Mouse (Mus musculus) urinary bladder, postnatal 25 days (tissue): Measurements from ENCODE around the gene Nup54.

Experiments
- DNase-seq: peaks from one replicate; pipeline ENCODE4 v3.0.0; 2022; ENCODE audit warnings: low spot score

Nup54 gene

DNA sequence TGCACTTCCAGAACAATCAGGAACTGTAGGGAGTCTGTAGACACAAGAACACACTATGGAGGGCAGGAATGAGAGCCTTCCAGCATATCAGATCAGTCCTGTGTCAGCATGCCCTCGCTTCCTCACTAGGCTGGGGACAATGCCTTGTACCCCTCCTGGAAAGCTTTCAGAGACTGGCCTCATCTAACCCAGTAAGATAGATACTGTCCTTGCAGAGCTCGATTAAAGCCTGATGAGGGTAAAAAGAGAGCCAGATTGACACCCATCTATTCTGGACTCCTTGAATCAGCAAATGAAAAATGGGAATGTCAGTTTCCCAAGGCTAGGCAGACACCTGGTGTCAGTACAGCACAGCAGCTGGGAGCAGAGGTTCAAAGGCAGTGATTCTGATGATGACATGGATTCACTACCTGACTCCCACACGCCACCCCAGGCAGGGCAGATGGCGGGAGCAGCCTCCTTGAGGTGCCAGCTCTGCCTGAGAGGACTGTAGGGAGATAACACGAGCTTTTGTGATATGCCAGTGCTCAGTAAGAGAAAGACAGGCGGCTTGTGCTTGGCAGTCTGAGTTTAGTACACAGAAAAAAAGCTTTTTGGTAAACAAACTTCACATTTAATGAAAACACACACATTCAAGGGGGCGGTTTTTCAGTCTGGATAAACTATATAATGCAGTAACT is 23.4 kb downstream of the Nup54 start:
- DNase-seq = no peak

DNA sequence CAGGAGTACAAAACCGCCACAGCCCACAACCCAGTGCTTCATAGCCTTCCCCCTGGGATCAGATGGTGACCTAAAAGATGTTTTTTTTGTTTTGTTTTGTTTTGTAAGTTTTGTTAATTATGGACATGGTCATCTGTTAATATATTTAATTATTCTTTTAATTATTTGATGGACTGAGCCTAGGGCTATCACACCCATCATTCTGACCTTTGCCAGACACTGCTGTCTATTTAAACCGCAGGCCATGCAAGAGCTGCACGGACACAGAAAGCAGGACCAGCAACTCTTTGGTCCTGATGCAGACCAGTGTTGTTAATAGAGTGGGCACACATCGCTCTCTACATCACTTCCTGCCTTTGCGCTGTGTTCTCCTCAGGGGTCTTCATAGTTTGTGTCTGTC is 24.5 kb downstream of the Nup54 start:
- DNase-seq = no peak

DNA sequence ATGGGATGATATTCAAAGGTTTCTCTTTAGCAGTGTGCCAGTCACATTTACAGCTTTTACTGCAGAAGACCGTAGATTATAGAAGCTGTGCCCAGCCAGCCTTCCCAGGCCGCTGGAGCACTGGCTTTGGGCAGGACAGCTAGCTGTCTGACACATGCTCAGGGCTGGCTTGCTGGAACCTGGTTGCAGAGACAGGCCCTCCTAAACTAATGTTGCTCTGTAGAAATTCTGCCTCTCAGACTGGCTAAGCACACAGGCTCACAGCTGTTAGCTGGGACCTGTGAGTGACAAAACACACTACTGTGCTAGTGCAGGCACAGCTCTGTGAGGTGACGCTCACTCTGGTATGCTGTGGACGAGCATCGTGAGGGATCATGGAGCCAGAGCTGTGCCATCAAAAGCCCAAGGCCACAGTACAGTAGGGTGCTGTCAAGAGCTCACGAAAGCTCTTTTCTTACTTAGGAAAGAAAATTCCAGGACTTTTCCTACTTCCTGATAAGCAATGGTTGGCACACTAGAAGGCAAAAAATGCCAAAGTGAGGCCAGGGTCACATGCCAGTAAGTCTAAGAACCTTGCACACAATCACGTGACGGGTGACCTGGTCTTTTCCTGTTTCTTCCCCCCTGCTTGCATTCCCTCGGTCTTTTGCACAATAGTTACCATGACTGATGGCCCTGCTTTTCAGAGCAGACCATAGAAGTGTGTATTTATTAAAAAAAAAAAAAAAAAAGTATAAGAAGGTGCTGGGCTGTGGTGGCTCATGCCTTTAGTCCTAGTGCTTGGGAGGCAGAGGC is 25.5 kb downstream of the Nup54 start:
- DNase-seq = no peak

DNA sequence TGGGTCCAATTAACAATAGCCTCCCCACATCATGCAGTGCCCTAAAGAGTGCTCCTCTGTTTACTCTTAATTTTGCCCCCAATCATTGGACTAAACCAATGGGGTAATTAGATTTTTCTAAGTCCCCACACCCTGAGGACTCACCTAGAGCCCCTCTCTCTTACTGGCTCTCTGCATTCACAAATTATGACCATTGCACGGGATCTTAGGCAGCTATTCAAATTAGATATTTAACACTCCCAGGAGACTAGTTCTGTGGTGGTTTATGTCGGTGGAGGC is 30.7 kb downstream of the Nup54 start:
- no peak for DNase-seq

DNA sequence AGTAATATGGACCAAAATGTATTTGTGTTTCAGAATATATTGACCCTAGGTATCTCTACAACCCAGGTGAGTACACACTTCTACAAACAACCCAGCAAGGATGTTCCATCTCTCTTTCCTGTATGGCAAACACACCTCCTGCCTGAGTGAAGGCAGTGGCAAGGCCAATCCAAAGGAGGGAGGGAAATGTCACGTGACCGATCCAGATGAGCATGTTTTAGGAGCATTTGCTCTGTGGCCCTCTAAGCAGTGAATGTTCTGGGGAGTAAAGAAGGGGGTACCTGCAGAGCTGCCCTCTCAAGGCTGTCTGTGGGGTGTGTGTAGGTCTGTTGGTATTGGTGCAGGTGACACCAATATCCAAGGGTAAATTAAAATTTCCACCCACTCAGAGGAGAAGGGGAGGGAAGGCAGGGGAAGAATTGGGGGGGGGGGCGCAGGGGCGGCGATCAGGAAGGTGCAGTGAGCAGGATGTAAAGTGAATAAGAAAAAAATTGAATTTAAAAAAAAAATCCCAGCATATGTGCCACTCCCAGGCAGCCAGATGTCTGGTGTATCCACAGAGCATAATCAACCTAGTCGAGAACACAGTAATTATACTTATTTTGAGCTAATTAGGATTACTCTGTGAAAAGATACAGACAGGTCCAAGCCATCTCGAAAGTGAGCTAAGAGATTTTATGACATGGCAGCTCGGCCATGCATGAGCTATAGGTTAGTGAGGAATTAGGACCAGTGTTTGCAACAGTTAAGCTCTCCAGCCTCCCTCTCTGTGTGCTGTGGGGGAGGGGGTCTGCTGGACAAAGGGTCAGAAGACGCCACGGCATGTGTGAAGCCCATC is 31.2 kb downstream of the Nup54 start:
- no peak for DNase-seq

DNA sequence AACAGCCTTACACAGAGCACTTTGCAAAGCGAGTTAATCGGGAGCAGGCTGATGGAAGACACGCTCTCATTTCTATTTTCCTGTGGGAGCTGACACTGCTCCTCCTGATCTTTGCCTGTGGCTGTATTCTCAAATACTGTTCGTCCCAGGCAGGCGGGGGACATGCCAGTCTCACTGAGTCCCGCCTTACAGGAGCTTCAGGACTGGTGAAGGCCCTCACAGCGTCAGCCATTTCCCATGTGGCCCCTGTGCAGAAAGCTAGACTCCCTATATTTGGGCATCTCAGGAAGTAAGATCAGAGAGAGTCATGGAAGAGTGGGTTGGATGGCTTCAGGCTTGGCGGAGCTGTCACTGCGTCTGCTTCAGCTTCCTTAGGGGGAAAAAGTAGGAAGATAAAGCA is 32.2 kb downstream of the Nup54 start:
- no peak for DNase-seq

DNA sequence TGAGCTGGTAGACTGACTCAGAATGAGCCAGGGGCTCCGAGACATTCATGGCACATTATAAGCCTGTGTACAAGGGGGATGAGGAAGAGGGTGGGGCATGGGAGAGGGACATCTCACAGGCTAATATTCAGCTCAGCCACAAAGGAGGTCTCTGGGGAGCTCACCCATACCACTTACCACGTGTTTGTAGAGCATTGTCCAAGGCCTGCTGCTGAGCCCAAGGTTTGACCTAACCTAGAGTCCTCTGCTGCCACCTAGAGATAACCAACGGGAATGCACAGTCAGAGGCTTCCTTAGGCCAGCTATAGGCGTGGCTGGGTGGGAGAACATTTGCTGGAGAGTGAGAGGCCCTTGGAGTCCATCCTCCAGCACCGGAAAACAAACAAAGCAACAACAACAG is 36.9 kb downstream of the Nup54 start:
- DNase-seq = peak; percentile 69

DNA sequence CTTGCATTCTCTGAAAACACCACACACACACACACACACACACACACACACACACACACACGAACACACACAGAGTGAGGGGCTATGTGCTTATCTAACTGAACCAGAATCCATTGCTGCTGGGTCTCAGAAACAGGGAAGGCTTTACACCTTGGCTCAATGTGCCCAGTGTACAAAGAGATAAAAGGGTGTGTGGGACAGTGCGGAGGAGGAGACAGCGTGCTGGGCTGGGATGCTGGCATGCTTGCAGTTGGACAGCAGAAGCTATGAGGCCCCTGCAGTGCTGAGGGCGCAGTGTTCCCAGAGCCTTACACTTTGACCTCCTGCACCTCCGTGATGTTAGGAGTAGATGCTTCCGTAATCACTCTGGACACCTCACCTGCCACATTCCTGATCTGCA is 38.5 kb downstream of the Nup54 start:
- no peak for DNase-seq

DNA sequence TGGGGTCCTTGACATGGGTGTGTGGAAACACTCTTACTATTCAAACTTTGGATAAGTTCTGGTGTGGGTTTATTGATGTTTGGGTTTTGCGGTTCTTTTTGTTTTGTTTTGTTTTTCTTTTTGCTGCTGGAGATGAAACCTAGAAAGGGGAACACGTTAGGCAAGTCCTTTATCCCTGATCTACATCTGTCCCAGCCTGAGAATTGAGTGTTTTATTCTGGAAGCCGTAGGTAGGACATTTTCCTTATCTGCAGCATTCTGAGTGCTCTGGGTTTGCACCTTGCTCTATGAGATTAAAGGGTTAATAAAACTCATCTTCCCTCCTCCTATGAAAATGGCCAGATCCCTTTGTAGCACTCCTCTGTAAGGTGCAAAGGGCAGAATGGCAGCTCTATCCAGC is 39.3 kb downstream of the Nup54 start:
- no peak for DNase-seq

DNA sequence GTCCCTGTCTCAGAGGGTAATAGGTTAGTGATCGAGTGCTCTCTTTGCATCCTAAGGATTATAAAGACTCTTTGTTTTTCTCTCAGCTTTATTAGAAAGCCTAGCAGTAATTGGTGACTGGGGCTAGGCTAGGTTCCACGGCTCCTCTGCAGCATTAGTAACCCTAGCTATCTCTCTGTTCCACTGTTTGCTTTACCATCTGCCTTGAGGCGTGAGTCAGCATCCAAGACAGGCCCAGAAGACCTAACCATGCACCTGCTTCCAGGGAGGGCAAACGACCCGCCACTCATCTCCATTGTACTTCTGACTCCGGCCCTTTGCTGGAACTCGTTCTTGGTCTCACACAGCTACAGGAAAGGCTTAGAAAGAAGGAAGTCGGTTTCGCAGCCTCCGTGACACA is 41.2 kb downstream of the Nup54 start:
- no peak for DNase-seq

DNA sequence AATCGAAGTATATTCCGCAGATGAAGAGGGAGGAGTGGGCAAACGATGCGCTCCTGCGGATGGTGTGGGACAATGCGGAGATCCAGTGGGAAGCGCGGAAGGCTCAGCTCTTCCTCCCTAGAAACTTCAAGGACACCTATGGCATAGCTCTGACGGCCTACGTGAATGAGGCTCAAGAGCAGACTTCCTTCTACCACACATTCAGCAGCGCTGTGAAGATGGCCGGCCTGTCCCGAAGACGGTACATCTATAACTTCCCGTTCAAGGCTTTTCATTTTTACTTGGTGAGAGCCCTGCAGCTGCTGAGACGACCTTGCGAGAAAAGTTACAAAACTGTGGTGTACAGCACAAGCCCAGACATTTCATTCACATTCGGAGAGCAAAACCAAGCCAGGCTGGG is 42.5 kb downstream of the Nup54 start:
- no peak for DNase-seq

DNA sequence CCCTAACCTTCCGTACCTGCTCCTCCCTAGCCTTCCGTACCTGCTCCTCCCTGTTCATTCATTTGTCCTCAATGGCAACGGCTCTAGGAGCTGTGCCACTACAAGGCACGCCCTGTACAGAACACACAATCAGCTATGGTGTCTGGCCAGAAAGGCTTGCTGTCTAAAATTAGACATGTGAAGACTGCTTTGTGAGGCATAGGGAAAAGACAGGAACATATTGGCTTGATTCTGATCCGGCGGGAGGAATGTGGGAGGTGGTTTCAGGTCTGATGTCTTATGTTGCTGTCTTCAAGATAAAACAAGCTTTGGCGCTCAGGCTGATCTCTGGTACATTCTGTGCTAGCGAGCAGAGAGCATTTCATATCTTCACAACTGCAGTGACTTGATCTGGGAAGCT is 44.4 kb downstream of the Nup54 start:
- no peak for DNase-seq

DNA sequence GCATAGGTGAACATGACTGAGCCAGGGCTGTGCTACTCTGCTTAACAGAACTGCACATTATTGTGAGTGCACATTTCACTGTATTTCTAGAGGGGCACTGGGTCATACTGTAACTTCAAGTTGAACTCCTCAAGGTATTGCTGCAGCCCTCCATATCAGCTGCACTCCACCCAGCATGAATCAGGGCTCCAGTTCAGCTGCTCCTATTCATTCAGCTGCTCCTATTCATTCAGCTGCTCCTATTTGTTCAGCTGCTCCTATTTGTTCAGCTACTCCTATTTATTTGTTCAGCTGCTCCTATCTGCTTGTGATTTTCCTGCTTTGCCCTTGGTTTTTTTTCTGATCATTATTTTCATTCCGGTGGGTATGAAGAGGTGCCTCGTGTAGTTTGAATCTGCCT is 45.0 kb downstream of the Nup54 start:
- no peak for DNase-seq

DNA sequence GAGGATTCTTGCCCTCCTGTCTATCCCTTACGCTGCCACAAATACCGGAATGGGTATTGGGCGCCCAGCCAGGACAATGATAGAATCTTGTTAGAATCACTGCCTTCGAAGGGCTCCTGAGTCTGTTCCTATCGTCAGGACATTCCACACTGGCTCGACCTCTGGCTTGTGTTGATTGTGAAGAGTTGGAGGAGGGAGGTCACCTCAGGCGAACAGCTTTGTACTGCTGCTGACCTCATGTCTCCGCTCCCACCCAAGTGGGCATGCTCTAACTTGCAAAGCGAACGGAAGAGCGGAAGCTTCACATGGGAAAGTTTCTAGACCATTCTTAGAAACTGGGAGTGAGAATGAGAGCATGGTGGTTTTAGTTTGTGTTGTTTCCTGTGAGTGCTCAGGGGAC is 47.6 kb downstream of the Nup54 start:
- DNase-seq = no peak

DNA sequence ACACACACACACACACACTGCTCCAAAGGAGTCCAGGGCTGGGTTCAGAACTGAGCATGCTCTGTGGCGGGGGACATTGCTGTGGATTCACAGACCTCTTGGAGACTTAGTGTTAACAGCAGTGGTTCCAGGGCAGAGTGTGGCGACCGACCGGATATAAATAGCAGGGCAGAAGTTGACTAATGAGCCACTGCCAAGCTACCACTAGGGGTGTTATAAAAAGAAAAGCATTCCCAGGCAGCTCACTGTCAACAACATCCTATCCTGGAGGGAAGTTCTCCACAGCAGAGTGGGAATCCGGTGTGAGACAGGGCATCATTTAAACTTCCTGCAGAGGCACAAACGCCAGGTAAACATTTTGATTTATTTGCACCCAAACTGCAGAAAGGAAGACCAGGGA is 48.4 kb downstream of the Nup54 start:
- DNase-seq = no peak

DNA sequence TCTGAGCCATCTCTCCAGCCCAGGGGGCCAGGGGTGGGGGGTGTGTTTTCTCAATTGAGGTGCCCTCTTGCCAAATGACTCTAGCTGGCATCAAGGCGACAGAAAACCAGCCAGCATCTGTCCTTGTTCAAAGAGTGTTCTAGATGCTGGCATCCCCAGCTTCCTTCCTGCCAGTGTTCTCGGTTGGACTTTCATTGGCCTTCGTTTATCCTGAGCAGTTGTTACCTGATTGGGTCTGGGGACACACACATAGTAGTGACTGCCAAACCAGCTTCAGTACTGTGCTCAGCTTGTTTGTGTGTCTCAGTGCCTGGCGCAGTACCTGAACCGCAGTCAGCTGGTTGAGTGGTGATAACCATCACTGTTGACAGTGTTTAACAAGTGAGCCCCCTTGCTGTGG is 48.9 kb downstream of the Nup54 start:
- DNase-seq = no peak

DNA sequence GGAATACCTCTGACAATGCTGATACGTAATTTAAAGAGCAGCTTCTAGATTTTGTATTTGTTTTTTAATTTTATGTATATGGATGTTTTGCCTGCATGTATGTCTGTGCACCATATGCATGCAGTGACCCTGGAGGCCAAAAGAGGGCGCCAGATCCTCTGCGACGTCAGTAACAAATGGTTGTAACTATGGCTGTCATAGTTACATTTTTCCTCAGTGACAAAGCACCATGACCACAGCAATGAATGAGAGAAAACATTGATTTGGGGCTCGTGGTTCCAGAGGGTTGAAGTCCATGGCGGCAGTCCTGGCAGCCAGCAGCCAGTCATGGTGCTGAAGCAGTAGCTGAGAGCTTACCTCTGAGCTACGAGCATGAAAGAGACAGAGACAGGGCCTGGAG is 50.2 kb downstream of the Nup54 start:
- DNase-seq = no peak

DNA sequence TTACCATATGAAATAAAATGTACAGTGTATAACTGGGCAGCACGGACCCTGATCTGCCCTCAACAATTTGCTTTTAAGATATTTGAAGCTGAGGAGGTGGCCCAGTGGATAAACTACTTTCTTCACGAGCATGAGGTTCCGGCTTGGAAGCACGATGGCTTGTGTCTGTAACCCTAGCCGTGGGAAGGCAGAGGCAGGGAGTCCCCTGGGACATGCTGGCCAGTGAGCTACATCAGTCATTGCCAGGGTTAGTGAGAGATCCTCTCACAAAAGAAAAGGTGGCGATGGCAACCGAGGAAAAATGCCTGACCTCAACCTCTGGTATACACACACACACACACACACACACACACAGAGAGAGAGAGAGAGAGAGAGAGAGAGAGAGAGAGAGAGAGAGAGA is 51.3 kb downstream of the Nup54 start:
- no peak for DNase-seq

DNA sequence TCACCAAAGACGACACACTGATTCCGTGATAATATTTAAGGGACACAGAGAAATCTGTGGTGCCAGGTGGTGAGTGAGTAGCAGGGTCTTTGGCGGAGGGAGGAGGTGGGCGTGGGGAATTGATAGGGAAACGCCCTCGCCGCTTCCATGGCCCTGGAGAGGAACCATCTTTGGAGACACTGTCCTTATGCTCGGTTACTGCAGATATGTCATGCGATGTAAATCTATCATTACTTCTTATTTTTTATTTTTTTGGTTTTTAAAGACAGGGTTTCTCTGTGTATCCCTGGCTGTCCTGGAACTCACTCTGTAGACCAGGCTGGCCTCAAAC is 52.7 kb downstream of the Nup54 start:
- DNase-seq = no peak

DNA sequence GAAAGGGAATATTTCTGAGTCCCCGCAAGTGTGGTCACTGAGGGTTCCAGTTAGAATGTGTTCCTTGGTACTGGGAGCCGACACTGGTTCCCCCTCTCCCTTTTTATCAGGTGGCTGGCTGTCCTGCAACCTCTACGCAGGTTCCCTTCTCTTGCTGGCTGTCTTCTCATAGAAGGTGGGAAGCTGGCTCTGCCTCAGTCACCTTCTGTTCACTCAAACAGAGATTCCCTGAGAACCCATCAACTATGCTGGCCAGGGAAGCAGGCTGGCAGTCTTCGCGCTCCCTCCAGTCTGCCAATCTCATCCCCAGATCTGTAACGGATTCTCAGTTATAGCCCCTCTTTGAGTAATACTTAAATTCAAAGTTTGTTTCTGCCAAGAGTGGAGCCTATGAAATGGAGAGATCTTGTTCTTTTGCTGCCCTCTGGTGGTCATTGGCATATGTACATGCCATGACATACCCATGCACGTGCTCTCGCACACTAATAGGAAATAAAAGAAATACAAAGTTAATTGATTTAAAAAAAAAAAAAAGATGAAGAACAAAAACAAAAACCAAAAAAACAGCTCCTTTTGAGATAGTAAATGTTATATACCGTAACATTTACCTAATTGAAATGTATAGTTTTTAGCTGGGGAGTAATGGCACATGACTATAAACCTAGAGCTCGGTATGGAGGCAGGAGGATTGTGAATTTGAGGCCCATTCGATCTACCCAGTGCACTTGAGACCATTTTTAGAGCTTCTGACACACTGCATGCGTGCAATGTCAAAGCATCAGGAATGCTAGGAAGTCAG is 53.3 kb downstream of the Nup54 start:
- DNase-seq = peak; percentile 81

DNA sequence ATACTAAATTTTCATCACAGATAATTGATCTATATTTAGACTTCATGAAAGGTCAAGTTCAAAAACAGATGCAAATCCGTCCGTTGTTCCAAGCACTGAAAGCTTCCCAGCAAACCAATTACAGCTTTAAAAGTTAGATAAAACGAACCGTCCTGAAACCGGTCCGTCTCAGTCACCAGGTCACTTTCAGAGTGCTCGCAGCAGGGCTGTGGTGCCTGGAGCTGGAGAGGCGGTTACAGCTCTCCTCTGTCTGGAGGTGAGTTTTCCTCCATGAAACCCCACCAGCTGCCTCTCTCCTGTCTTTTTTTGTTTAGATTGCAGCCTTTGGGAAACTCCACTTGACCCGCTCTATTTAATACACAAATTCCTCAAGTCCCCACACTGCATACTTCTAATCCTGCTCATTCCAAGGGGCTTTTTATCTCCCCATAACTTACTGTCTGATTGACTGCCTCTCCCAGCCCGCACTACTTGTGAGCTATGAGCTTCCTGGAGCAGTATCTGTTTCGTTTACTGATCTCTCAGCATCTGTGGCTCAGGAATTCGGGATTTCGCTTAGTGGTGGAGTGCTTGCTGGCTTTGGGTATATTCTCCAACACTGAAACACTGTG is 58.1 kb downstream of the Nup54 start:
- DNase-seq = no peak

DNA sequence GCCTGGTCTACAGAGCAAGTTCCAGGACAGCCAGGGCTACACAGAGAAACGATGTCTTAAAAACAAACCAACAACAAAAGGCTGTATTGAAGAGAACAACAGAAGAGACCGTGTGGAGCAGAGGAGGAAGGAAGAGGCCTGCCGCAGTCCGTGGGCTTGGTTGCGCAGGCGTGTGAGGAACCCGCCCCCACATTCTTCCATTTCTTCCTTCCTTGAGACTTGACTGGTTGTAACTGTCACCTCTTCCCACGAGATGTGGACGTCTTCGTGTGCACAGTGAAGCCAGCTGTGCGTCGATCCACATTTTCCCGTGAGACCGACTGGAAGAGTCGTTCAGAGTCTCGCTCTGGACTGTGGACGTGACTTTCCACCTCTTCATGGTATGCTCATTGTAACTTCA is 59.7 kb downstream of the Nup54 start:
- DNase-seq = no peak
